Mouse (Mus musculus): ENCODE results near the gene Mydgf. TPM values are rescaled to one million over a fixed set of nuclear protein-coding genes. Genes with fewer than 3 reads are reported as not detected.
A peak's percentile ranks its signal among the peaks of the same experiment; 100 is the strongest.

Gene Mydgf
- polyA plus RNA-seq, 1 experiment from 2014 or later: 78.4 TPM

DNA sequence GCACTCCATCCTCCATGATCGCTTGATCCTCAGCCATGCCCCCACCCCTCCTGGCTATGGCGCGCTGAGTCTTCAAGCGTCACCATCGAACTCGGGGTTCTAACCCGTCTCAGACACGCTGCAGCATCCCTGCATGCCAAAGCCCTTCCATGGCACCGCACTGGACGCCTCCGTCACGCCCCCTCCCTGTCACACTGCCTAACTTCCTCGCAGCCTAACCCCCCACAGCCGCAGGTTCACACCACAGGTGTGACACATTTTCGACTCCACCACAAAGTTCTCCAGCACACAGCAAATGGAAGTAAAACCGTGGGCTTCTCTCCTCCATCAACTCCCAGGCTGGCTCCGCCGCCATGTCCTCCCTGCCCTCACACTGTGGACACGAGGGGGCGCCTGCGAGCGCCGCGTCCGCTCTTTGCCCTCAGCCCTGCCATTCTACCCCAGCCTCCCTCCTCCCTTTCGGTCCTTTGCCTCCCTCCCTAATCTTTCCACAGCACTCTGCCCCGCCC, 49.2 kb downstream of the Mydgf start:
- peaks cover 45% of the 10 kb centered on the region for H3K27me3 ChIP-seq (ENCODE audit: low read depth, poor library complexity, severe bottlenecking)
- DNase-seq (ENCODE audit: low spot score): peak; percentile 65
- peak overlapping the region; percentile 50 for H3K27ac ChIP-seq (replicated peaks)
- no peaks in the 10 kb centered on the region; the same call in 1 of the 2 replicates for H3K9me3 ChIP-seq (replicated peaks)
- H3K36me3 ChIP-seq: peaks cover 8% of the 10 kb centered on the region
- WGBS: 2% methylated on average over 27 of the region's 27 CpGs
- H3K4me3 ChIP-seq: peak overlapping the region; percentile 47
- H3K4me1 ChIP-seq: peaks cover 56% of the 10 kb centered on the region

DNA sequence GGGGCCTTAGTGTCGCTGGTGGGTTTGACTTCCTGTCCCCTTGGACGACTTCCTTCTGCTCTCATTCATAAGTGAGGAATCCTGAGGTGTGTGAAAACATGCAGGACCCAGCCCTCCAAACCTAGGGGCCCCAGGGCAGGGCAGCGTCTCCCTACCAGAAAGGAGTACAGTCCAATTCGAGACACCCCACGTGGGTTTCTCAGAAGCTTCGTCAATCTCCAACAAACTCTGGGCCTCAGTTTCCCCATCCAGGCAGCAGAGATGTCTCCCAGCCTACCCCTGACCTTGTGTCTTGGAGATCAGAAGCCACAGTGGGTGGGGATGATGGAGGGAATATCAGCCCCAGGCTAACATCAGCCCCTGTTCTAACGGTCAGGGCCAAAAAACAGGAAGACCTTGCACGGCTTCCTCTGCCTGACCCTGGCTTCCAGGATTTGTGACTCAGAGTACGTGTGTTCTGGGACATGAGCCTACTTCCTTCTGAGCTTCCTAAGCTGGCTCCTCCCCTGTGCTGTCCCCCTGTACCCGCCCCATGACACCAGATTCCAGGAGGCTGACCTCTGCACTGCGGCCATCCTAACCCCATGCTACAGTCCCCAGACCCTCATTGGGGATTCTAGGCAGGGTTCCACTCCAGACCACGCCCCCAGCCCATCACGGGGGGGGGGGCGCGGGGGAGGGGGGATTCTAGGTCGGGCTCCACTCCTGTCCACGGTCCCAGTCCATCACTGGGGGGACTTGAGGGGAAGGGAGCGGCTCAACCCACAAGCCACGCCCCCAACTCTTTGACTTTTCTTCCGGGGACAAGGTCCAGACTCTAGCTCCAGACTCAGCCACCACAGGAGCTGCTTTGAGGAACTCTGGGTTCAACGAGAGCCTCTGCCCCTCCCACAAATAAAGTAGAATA, 50.0 kb downstream of the Mydgf start:
- H3K4me3 ChIP-seq: peak overlapping the region; percentile 47
- H3K36me3 ChIP-seq: peaks cover 8% of the 10 kb centered on the region
- peak overlapping the region; percentile 50; the same call in 1 of the 2 replicates for H3K27ac ChIP-seq (replicated peaks)
- 22% methylated on average over 18 of the region's 21 CpGs for WGBS
- peak; percentile 56 for DNase-seq (ENCODE audit: low spot score)
- peaks cover 37% of the 10 kb centered on the region for H3K27me3 ChIP-seq (ENCODE audit: low read depth, poor library complexity, severe bottlenecking)
- peaks cover 48% of the 10 kb centered on the region for H3K4me1 ChIP-seq
- no peaks in the 10 kb centered on the region; the same call in 1 of the 2 replicates for H3K9me3 ChIP-seq (replicated peaks)

DNA sequence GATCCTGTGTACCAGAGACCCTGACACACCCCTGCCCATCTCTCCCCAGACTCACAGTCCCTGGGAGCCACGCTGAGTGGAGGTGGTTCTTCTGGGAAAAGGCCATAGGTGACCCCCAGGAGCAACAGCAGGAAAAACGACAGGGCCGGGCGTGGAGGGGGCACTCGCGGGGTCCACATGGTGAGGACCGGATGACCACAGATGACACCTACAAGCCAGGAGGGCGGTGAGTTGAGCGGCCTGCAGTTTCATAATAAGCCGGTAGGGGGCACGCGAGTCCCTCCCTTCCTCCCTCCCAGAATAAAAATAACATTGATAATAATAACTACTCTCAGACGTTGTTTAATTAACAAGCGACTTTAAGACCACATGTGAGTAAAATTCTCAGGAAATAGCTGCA, 51.1 kb downstream of the Mydgf start:
- 5% methylated on average over 14 of the region's 14 CpGs for WGBS
- Histone ChIP-seq H3K4me3 (no peak overlapping the region), H3K27ac (replicated peaks) (no peak overlapping the region), H3K27me3 (ENCODE audit: low read depth, poor library complexity, severe bottlenecking) (peaks cover 27% of the 10 kb centered on the region), H3K9me3 (replicated peaks) (no peaks in the 10 kb centered on the region; the same call in 1 of the 2 replicates), H3K36me3 (peaks cover 12% of the 10 kb centered on the region), H3K4me1 (peaks cover 38% of the 10 kb centered on the region)
- peak; percentile 60 for DNase-seq (ENCODE audit: low spot score)

DNA sequence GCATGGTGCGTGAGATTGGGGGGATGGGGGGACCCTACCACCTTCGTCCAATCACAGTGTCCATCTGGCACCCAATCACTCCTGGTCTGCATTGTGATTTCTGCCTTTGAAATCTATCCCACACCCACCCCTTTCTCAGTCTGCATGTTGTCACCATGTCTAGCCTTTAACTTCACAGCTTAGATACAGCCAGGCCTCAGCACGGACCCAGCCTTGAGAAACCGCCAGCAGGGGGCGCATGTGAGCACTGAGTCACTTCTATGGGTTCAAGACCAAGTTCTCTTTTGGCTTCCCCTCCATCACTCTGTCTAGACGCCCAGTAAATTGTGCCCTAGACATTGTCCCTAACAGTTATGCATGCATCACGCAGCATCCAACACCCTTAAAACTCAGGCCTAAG, 51.9 kb downstream of the Mydgf start:
- Histone ChIP-seq H3K4me1 (peaks cover 32% of the 10 kb centered on the region), H3K4me3 (no peak overlapping the region), H3K36me3 (peaks cover 12% of the 10 kb centered on the region), H3K27ac (replicated peaks) (no peak overlapping the region), H3K9me3 (replicated peaks) (no peaks in the 10 kb centered on the region; the same call in 1 of the 2 replicates), H3K27me3 (ENCODE audit: low read depth, poor library complexity, severe bottlenecking) (peaks cover 18% of the 10 kb centered on the region)
- peak; percentile 62 for DNase-seq (ENCODE audit: low spot score)
- WGBS: 39% methylated on average over 7 of the region's 7 CpGs

DNA sequence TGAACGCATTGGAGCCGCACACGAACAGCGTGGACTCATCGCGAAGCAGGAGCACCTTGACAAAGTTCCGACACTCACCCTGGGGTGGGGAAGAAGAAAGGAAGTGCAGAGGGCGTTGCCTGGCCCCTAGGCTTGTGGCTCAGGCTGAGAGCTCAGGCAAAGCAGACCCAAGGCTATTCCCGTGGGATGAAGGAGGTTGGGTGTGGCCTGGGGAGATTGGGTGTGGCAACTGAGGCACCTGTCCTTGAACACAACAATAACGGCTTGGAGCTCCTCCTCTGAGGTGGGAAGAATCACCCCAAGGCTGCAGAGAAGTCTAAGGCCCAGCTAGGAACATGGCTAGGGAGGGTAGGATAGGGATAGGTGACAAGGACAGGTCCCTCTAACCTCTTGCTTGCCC, 52.6 kb downstream of the Mydgf start:
- Histone ChIP-seq H3K36me3 (peaks cover 12% of the 10 kb centered on the region), H3K9me3 (replicated peaks) (no peaks in the 10 kb centered on the region; the same call in 1 of the 2 replicates), H3K27ac (replicated peaks) (no peak overlapping the region), H3K27me3 (ENCODE audit: low read depth, poor library complexity, severe bottlenecking) (peaks cover 11% of the 10 kb centered on the region), H3K4me3 (no peak overlapping the region), H3K4me1 (peaks cover 32% of the 10 kb centered on the region)
- 93% methylated on average over 10 of the region's 10 CpGs for WGBS
- DNase-seq (ENCODE audit: low spot score): no peak

DNA sequence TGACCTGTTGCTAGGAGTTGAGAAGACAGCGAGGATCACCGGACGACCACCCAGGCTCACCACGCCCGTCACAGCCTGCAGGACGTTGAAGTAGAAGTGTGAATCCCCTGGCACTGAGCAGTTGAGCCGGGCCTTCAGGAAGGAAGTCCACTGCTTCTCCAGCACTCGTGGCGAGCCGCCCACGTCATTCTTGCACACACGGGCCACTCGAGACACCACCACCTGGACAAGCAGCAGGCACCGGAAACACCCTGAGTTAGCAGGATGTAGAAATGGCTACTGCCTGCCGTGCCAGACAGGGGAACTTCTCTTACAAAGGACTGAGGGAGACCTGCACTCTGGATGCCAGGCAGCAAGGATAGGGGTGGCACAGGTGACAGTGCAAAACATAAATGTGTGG, 55.5 kb downstream of the Mydgf start:
- DNase-seq (ENCODE audit: low spot score): no peak
- peaks cover 17% of the 10 kb centered on the region for H3K4me1 ChIP-seq
- H3K27me3 ChIP-seq (ENCODE audit: low read depth, poor library complexity, severe bottlenecking): peaks cover 27% of the 10 kb centered on the region
- peaks cover 12% of the 10 kb centered on the region for H3K36me3 ChIP-seq
- H3K4me3 ChIP-seq: no peak overlapping the region
- WGBS: 89% methylated on average over 15 of the region's 15 CpGs
- H3K27ac ChIP-seq (replicated peaks): no peak overlapping the region
- H3K9me3 ChIP-seq (replicated peaks): peaks cover 6% of the 10 kb centered on the region

DNA sequence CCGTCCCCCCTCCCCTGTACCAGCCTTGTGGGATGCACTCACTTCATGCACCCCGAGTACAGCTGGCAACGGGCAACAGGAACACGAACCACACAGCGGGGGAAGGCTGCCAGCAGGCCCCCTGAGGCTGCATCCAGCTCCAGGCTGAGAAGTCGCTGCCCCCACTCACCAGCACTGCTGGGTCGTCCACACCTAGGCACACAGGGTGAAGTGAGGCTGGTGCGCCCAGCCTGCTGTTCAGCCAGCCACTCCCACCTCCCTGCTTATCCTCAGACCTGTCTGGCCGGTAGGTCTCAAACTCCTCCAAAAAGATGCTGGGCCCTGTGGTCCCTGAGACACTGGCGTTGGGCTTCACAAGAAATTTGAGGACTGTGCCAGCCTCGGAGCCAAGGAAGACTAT, 57.5 kb downstream of the Mydgf start:
- H3K9me3 ChIP-seq (replicated peaks): peaks cover 22% of the 10 kb centered on the region
- WGBS: 80% methylated on average over 11 of the region's 11 CpGs
- peaks cover 12% of the 10 kb centered on the region for H3K4me1 ChIP-seq
- no peak for DNase-seq (ENCODE audit: low spot score)
- H3K27ac ChIP-seq (replicated peaks): no peak overlapping the region
- H3K27me3 ChIP-seq (ENCODE audit: low read depth, poor library complexity, severe bottlenecking): peaks cover 48% of the 10 kb centered on the region
- H3K36me3 ChIP-seq: peaks cover 13% of the 10 kb centered on the region
- no peak overlapping the region for H3K4me3 ChIP-seq

Small RNA genes lying within 50 kb of the gene (microRNA-seq; reads per million reads assigned to microRNA genes)
- not detected for gene Gm44397

Other genes starting within 250 kb of the Mydgf start
- 5.4 and 5.8 TPM in 2 replicates for gene Zfp119b, start 234.4 kb downstream of the Mydgf start, polyA plus RNA-seq (2016; fragmentation: Nextera tagmentation; extraction: Ambion mirVana)
- 2.1 and 2.3 TPM in 2 replicates for gene Ebi3, start 231.3 kb downstream of the Mydgf start, polyA plus RNA-seq (2016; fragmentation: Nextera tagmentation; extraction: Ambion mirVana)
- 31.0 and 34.0 TPM in 2 replicates for gene Yju2, start 224.8 kb downstream of the Mydgf start, polyA plus RNA-seq (2016; fragmentation: Nextera tagmentation; extraction: Ambion mirVana)
- gene Shd, start 213.5 kb downstream of the Mydgf start, polyA plus RNA-seq (2016; fragmentation: Nextera tagmentation; extraction: Ambion mirVana): 68.4 and 103 TPM in 2 replicates
- gene Fsd1, start 197.4 kb downstream of the Mydgf start, polyA plus RNA-seq (2016; fragmentation: Nextera tagmentation; extraction: Ambion mirVana): 78.4 and 95.0 TPM in 2 replicates
- 5.2 and 5.5 TPM in 2 replicates for gene Stap2, start 178.3 kb downstream of the Mydgf start, polyA plus RNA-seq (2016; fragmentation: Nextera tagmentation; extraction: Ambion mirVana)
- 131 and 160 TPM in 2 replicates for gene Mpnd, start 178.2 kb downstream of the Mydgf start, polyA plus RNA-seq (2016; fragmentation: Nextera tagmentation; extraction: Ambion mirVana)
- gene Sh3gl1, start 147.3 kb downstream of the Mydgf start, polyA plus RNA-seq (2016; fragmentation: Nextera tagmentation; extraction: Ambion mirVana): 161 and 162 TPM in 2 replicates
- 45.4 and 49.3 TPM in 2 replicates for gene Chaf1a, start 143.5 kb downstream of the Mydgf start, polyA plus RNA-seq (2016; fragmentation: Nextera tagmentation; extraction: Ambion mirVana)
- 35.7 and 41.2 TPM in 2 replicates for gene Ubxn6, start 108.9 kb downstream of the Mydgf start, polyA plus RNA-seq (2016; fragmentation: Nextera tagmentation; extraction: Ambion mirVana)
- 188 and 191 TPM in 2 replicates for gene Hdgfl2, start 104.3 kb downstream of the Mydgf start, polyA plus RNA-seq (2016; fragmentation: Nextera tagmentation; extraction: Ambion mirVana)
- 0.04 and 0.11 TPM in 2 replicates for gene Plin4, start 74.1 kb downstream of the Mydgf start, polyA plus RNA-seq (2016; fragmentation: Nextera tagmentation; extraction: Ambion mirVana)
- 0.11 and 0.21 TPM in 2 replicates for gene Plin5, start 66.3 kb downstream of the Mydgf start, polyA plus RNA-seq (2016; fragmentation: Nextera tagmentation; extraction: Ambion mirVana)
- not detected in 2 replicates for gene Lrg1, start 61.9 kb downstream of the Mydgf start, polyA plus RNA-seq (2016; fragmentation: Nextera tagmentation; extraction: Ambion mirVana)
- 1.2 and 1.8 TPM in 2 replicates for gene Sema6b, start 43.6 kb downstream of the Mydgf start, polyA plus RNA-seq (2016; fragmentation: Nextera tagmentation; extraction: Ambion mirVana)
- gene Tnfaip8l1, start 21.4 kb downstream of the Mydgf start, polyA plus RNA-seq (2016; fragmentation: Nextera tagmentation; extraction: Ambion mirVana): 7.2 and 8.4 TPM in 2 replicates
- gene Dpp9, start 35.0 kb upstream of the Mydgf start, polyA plus RNA-seq (2016; fragmentation: Nextera tagmentation; extraction: Ambion mirVana): 45.6 and 46.9 TPM in 2 replicates
- 11.7 and 15.1 TPM in 2 replicates for gene Fem1a, start 72.9 kb upstream of the Mydgf start, polyA plus RNA-seq (2016; fragmentation: Nextera tagmentation; extraction: Ambion mirVana)
- 2.4 and 3.1 TPM in 2 replicates for gene Ticam1, start 92.9 kb upstream of the Mydgf start, polyA plus RNA-seq (2016; fragmentation: Nextera tagmentation; extraction: Ambion mirVana)
- gene Plin3, start 109.0 kb upstream of the Mydgf start, polyA plus RNA-seq (2016; fragmentation: Nextera tagmentation; extraction: Ambion mirVana): 59.5 and 70.0 TPM in 2 replicates
- not detected in 2 replicates for gene Arrdc5, start 116.4 kb upstream of the Mydgf start, polyA plus RNA-seq (2016; fragmentation: Nextera tagmentation; extraction: Ambion mirVana)
- 291 and 321 TPM in 2 replicates for gene Uhrf1, start 119.4 kb upstream of the Mydgf start, polyA plus RNA-seq (2016; fragmentation: Nextera tagmentation; extraction: Ambion mirVana)
- gene Kdm4b, start 142.1 kb upstream of the Mydgf start, polyA plus RNA-seq (2016; fragmentation: Nextera tagmentation; extraction: Ambion mirVana): 45.2 and 56.1 TPM in 2 replicates